Mouse (Mus musculus) neural tube, embryonic 12.5 days (tissue): ENCODE measurements around the gene Nxpe3. TPM values are rescaled to one million over a fixed set of nuclear protein-coding genes. Genes with fewer than 3 reads are reported as not detected.
"Not testable (repeated sequence)": the region's sequence is repeated elsewhere in the genome, so short reads cannot be mapped to it uniquely, and the experiment has no call there.

Experiments used
- ATAC-seq: fragments of 200-750 bp; cut with Nextera tagmentation; 2 replicates; pipeline ENCODE4 v1.8.0; 2017; ENCODE audit warnings: low read depth, mild to moderate bottlenecking, moderate TSS enrichment, moderate library complexity; ENCODE audit not compliant: low FRiP score
- H3K27ac ChIP-seq: fragments of 300-500 bp; sonication (generic); 2 replicates; pipeline ENCODE4 v1.5.1; 2016
- H3K27me3 ChIP-seq: fragments of 300-500 bp; sonication (generic); replicated peaks from 2 replicates; pipeline ENCODE4 v1.6.1; 2016; ENCODE audit warnings: mild to moderate bottlenecking
- H3K36me3 ChIP-seq: fragments of 300-500 bp; sonication (generic); 2 replicates; pipeline ENCODE4 v1.6.1; 2016; ENCODE audit warnings: mild to moderate bottlenecking
- H3K4me1 ChIP-seq: fragments of 300-500 bp; sonication (generic); 2 replicates; pipeline ENCODE4 v1.6.1; 2016
- H3K4me2 ChIP-seq: fragments of 300-500 bp; sonication (generic); replicated peaks from 2 replicates; pipeline ENCODE4 v1.6.1; 2016; ENCODE audit warnings: mild to moderate bottlenecking
- H3K4me3 ChIP-seq: fragments of 300-500 bp; sonication (generic); 2 replicates; pipeline ENCODE4 v1.5.1; 2016
- H3K9ac ChIP-seq: fragments of 300-500 bp; sonication (generic); 2 replicates; pipeline ENCODE4 v1.6.1; 2016; ENCODE audit warnings: mild to moderate bottlenecking
- H3K9me3 ChIP-seq: fragments of 300-500 bp; sonication (generic); 2 replicates; pipeline ENCODE4 v1.6.1; 2016; ENCODE audit warnings: mild to moderate bottlenecking
- WGBS: fragments of 180-500 bp; shearing (Covaris S2); methylation state at CpG from one replicate; pipeline ENCODE4 v1.1.7; 2016; 5-methylcytosine and 5-hydroxymethylcytosine counted together
- polyA plus RNA-seq: library from polyadenylated mRNA; unstranded; fragments of >200 nt; fragmentation: Nextera tagmentation; extraction: Ambion mirVana; gene quantifications from 2 replicates; pipeline ENCODE4 v1.2.1, GENCODE M21; 2016

The Nxpe3 gene
- polyA plus RNA-seq, 1 experiment from 2014 or later = 0.96 TPM

DNA sequence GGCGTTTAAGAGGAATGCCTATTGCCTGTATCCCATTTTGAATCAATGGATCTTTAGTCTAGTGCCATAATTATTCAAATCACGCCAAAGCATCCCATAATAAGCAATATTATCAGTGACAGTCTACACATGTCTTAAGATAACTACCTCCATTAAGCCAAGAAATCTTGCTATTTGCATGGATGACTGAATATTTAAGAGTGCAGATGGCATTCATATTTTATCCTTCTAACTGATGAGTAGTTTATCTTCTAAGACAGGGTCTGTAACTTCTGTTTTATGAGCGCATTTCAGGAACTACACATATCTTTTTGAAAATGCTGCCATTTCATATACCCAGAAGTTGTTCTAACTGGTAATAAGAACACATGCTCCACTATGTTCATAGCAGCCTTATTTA, 50.2 kb downstream of the Nxpe3 start:
- Histone ChIP-seq H3K4me1 (no peaks in the 10 kb centered on the region), H3K9ac (no peak overlapping the region), H3K4me2 (no peak overlapping the region), H3K4me3 (no peak overlapping the region), H3K27me3 (no peaks in the 10 kb centered on the region), H3K9me3 (0 out of 2 replicates have a peak, but pooled peaks cover 6% of the 10 kb centered on the region), H3K36me3 (peaks cover 14% of the 10 kb centered on the region), H3K27ac (no peak overlapping the region)
- no peak for ATAC-seq
- WGBS = 94% methylated on average over 3 of the region's 3 CpGs

DNA sequence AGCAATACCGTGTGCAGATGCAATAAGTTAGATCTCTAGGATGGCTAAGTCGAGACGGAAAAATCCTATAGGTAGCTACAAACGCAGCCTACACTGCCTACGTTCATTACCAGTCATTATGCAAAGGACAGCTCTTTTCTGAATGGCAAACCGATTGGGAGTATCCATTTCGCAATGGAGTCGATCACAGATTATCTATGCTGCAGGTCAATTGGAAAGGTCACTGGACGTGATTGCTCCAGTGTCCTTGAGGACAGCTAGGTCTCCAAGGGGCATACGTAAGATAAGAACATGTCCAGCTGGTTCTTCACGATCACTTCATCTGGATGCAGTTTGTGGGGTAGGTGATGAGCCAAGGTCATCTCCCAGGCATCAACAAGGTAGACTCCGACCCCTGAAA, 51.2 kb downstream of the Nxpe3 start:
- 96% methylated on average over 12 of the region's 12 CpGs for WGBS

GRCm38 (mm10) chr16:55843134-55843533, 52.0 kb downstream of the Nxpe3 start:
- H3K27ac ChIP-seq = no peak overlapping the region
- 90% methylated on average over 5 of the region's 5 CpGs for WGBS
- H3K4me1 ChIP-seq = 0 out of 2 replicates have a peak, but pooled peaks cover under 1% of the 10 kb centered on the region
- no peak overlapping the region for H3K4me3 ChIP-seq
- peaks cover 14% of the 10 kb centered on the region for H3K36me3 ChIP-seq
- no peaks in the 10 kb centered on the region for H3K27me3 ChIP-seq
- no peak overlapping the region for H3K9ac ChIP-seq
- ATAC-seq = no peak
- H3K4me2 ChIP-seq = no peak overlapping the region
- H3K9me3 ChIP-seq = 0 out of 2 replicates have a peak, but pooled peaks cover 6% of the 10 kb centered on the region

More for the DNA sequence above, 51.2 kb downstream of the Nxpe3 start:
- H3K9me3 ChIP-seq = 0 out of 2 replicates have a peak, but pooled peaks cover 6% of the 10 kb centered on the region
- H3K4me1 ChIP-seq = no peaks in the 10 kb centered on the region
- ATAC-seq = no peak
- peaks cover 14% of the 10 kb centered on the region for H3K36me3 ChIP-seq
- no peak overlapping the region for H3K9ac ChIP-seq
- no peaks in the 10 kb centered on the region for H3K27me3 ChIP-seq
- no peak overlapping the region for H3K27ac ChIP-seq
- H3K4me3 ChIP-seq = no peak overlapping the region
- H3K4me2 ChIP-seq = no peak overlapping the region

DNA sequence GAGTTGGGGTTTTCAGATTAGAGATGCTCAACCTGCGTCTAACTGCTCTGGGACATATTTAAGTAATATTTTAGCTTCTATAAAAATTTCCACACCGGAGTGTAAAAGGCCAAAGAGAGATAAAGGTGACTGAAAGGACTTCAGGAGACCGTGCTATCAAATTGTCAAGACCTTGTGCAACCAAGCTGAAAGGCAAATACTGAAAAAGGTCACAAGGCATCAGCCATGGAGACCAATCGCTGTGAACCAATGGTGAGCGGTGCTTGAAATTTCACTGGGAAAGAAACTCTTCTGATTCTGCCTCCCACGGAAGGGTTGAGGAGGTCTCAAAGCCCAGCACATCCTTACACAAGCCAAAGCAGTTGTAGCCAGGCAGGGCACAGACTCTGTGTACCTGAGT, 53.6 kb downstream of the Nxpe3 start:
- no peak overlapping the region for H3K4me3 ChIP-seq
- WGBS = 91% methylated on average over 6 of the region's 6 CpGs
- no peak overlapping the region for H3K27ac ChIP-seq
- no peak for ATAC-seq
- H3K36me3 ChIP-seq = peaks cover 14% of the 10 kb centered on the region
- H3K9ac ChIP-seq = no peak overlapping the region
- peaks cover 4% of the 10 kb centered on the region; the same call in 1 of the 2 replicates for H3K4me1 ChIP-seq
- 0 out of 2 replicates have a peak, but pooled peaks cover 6% of the 10 kb centered on the region for H3K9me3 ChIP-seq
- H3K27me3 ChIP-seq = no peaks in the 10 kb centered on the region
- no peak overlapping the region for H3K4me2 ChIP-seq

DNA sequence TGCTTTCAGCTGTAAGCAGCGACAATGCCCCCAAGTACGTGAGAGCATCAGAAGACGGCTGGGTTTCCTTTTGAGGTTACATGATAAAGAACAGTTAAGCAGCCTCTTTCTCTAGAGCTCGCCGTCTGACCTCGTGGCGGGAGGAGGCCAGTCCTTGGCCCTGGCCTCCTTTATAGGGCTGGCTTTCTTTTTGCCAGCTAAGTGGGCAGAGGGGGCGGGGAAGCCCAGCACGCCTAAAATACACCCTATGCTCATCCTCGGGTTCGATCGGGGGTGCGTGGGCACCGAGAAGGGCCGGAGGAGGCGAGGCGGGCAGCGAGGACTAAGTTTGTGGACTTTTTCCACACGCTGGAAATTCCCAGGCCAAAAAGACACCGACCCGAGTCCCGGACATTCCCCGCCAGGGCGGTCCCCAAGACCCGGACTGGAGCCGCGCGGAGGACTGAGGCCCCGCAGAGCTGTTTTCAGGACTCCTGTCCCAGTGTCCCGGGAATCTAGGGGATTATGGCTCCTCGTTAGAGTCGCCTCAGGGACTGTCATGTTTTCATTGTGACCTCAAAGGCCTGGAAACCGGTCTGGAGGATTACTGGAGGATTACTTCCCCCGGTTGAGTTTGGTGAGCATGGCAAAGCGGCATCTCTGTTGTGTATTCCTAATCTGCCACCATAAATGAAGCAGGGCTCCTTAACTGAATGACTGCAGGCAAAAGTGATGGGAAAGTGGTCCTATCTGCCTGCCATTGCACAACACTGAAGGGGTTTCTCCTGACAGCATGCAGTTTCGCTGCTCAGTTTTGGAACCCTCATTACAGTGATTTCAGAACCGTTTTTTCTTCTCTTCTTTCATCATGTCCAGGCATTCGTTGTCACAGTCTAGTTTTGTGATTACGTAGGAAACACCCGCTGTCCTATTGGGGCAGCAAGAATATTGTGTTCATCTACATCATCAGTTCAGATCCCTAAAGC, 56.3 kb downstream of the Nxpe3 start, which contains the start of gene Nfkbiz:
Gene Nfkbiz, minus strand, starts transcription at position 390 of the 965 bp plus-strand sequence.
- Histone ChIP-seq H3K4me1 (peaks cover 7% of the 10 kb centered on the region; the same call in 1 of the 2 replicates), H3K27me3 (no peaks in the 10 kb centered on the region), H3K36me3 (peaks cover 4% of the 10 kb centered on the region; the same call in 1 of the 2 replicates), H3K9ac (peak within 1 kb of the TSS; percentile 78), H3K4me3 (peak within 1 kb of the TSS; percentile 60), H3K9me3 (no peaks in the 10 kb centered on the region), H3K27ac (no peak within 1 kb of the TSS; the same call in 1 of the 2 replicates), H3K4me2 (peak within 1 kb of the TSS; percentile 72)
- peak; percentile 94 for ATAC-seq
- WGBS = under 1% methylated on average over 40 of the region's 40 CpGs

GRCm38 (mm10) chr16:55838129-55838509, 57.0 kb downstream of the Nxpe3 start:
- Histone ChIP-seq H3K4me1 (peaks cover 7% of the 10 kb centered on the region; the same call in 1 of the 2 replicates), H3K27ac (no peak overlapping the region), H3K9ac (peak overlapping the region; percentile 78), H3K4me3 (peak overlapping the region; percentile 60), H3K9me3 (no peaks in the 10 kb centered on the region), H3K27me3 (no peaks in the 10 kb centered on the region), H3K4me2 (peak overlapping the region; percentile 72), H3K36me3 (no peaks in the 10 kb centered on the region)
- ATAC-seq = no peak
- 13% methylated on average over 3 of the region's 3 CpGs for WGBS

- 87% methylated on average over 8 of the region's 8 CpGs for WGBS
- H3K9ac ChIP-seq, H3K9me3 ChIP-seq, H3K4me1 ChIP-seq, H3K27me3 ChIP-seq, H3K4me3 ChIP-seq, H3K27ac ChIP-seq, H3K36me3 ChIP-seq, ATAC-seq: not testable (repeated sequence)
- peak overlapping the region; percentile 72 for H3K4me2 ChIP-seq
Observed at GRCm38 (mm10) chr16:55837653-55838052, 57.4 kb downstream of the Nxpe3 start.

GRCm38 (mm10) chr16:55837168-55837567, 57.9 kb downstream of the Nxpe3 start:
- H3K27me3 ChIP-seq = no peaks in the 10 kb centered on the region
- no peak overlapping the region for H3K4me2 ChIP-seq
- H3K4me3 ChIP-seq = no peak overlapping the region
- no peak overlapping the region for H3K9ac ChIP-seq
- H3K36me3 ChIP-seq = no peaks in the 10 kb centered on the region
- ATAC-seq = no peak
- H3K27ac ChIP-seq = no peak overlapping the region
- 84% methylated on average over 2 of the region's 2 CpGs for WGBS
- H3K4me1 ChIP-seq = peaks cover 7% of the 10 kb centered on the region; the same call in 1 of the 2 replicates
- no peaks in the 10 kb centered on the region for H3K9me3 ChIP-seq

GRCm38 (mm10) chr16:55835798-55836197, 59.3 kb downstream of the Nxpe3 start:
- Histone ChIP-seq H3K9ac (no peak overlapping the region), H3K4me1 (peaks cover 7% of the 10 kb centered on the region; the same call in 1 of the 2 replicates), H3K27me3 (no peaks in the 10 kb centered on the region), H3K4me3 (no peak overlapping the region), H3K9me3 (no peaks in the 10 kb centered on the region), H3K36me3 (no peaks in the 10 kb centered on the region), H3K27ac (no peak overlapping the region), H3K4me2 (no peak overlapping the region)
- no peak for ATAC-seq

DNA sequence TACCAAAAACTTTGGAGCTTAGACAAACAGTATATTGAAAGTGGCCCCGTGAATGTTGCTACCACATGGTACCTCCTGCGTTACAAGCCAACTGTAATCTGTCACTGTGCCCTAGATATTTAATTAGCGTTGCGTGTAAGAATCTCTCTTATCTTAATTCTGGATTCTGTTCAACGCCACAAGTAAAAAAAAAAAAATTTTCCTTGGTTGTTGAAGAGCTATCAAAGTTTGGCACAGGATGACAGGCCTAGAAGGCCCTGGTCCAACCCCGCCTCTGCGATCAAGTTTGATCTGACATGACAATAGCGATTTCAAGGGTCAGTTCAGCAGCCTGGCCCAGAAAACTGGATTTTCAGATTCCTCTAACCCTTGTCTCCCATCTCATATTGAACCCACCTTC, 62.5 kb downstream of the Nxpe3 start:
- no peaks in the 10 kb centered on the region for H3K36me3 ChIP-seq
- no peak for ATAC-seq
- H3K4me2 ChIP-seq = no peak overlapping the region
- no peak overlapping the region for H3K9ac ChIP-seq
- H3K9me3 ChIP-seq = no peaks in the 10 kb centered on the region
- 96% methylated on average over 8 of the region's 8 CpGs for WGBS
- H3K27me3 ChIP-seq = no peaks in the 10 kb centered on the region
- no peak overlapping the region for H3K4me3 ChIP-seq
- H3K4me1 ChIP-seq = peaks cover 3% of the 10 kb centered on the region; the same call in 1 of the 2 replicates
- no peak overlapping the region for H3K27ac ChIP-seq

- Histone ChIP-seq H3K9me3 (no peaks in the 10 kb centered on the region), H3K36me3 (no peaks in the 10 kb centered on the region), H3K27ac (no peak overlapping the region), H3K9ac (no peak overlapping the region), H3K27me3 (no peaks in the 10 kb centered on the region), H3K4me1 (peaks cover 3% of the 10 kb centered on the region; the same call in 1 of the 2 replicates), H3K4me2 (no peak overlapping the region), H3K4me3 (no peak overlapping the region)
- 95% methylated on average over 6 of the region's 6 CpGs for WGBS
- no peak for ATAC-seq
Observed at GRCm38 (mm10) chr16:55832040-55832439, 63.0 kb downstream of the Nxpe3 start.

GRCm38 (mm10) chr16:55831451-55831850, 63.6 kb downstream of the Nxpe3 start:
- H3K4me1 ChIP-seq = peaks cover 3% of the 10 kb centered on the region; the same call in 1 of the 2 replicates
- WGBS = 89% methylated on average over 1 of the region's 1 CpGs
- H3K36me3 ChIP-seq = no peaks in the 10 kb centered on the region
- H3K4me2 ChIP-seq = no peak overlapping the region
- H3K9me3 ChIP-seq = no peaks in the 10 kb centered on the region
- H3K27me3 ChIP-seq = no peaks in the 10 kb centered on the region
- H3K27ac ChIP-seq = no peak overlapping the region
- H3K9ac ChIP-seq = no peak overlapping the region
- ATAC-seq = no peak
- H3K4me3 ChIP-seq = no peak overlapping the region
